12 mouse cellular contexts compared by ENCODE assay signal in genomic region chr1:137901996-137902395, GRCm38 (mm10).
DNase-seq lines count a peak whose midpoint lies in the region; ATAC-seq and TF ChIP-seq lines count a peak whose summit lies in the region.
"Had no signal": no experiment of that assay in that cellular context is flagged by ENCODE, and none has a peak within 500 bp of the region (broad histone marks: within the 10 kb centered on the region; RNA-seq: fewer than 3 reads in every experiment).

No protein-coding gene starts in this region.

- no peak for TF ChIP-seq POLR2A in myocyte (IDR thresholded peaks at IDR 0.05; ENCODE audit: insufficient read length, low read depth)

- H3K4me1 ChIP-seq in heart, postnatal 0 days (ENCODE audit: control insufficient read depth, insufficient read depth), result peaks cover 18% of the 10 kb centered on the region
- no peaks in the 10 kb centered on the region for H3K4me1 ChIP-seq in embryonic facial prominence, embryonic 11.5 days (ENCODE audit: control insufficient read depth, insufficient read depth, low read length)
- H3K4me1 ChIP-seq in hindbrain, embryonic 13.5 days (replicated peaks), result peaks cover 41% of the 10 kb centered on the region

- TF ChIP-seq EP300 in heart, postnatal 0 days (IDR thresholded peaks at IDR 0.05; ENCODE audit: low read depth), result no peak

- peaks cover 72% of the 10 kb centered on the region for H3K79me2 ChIP-seq in myocyte (ENCODE audit: control insufficient read depth, insufficient read depth)

- ATAC-seq in heart, postnatal 0 days (ENCODE audit: insufficient read depth, low read depth), result no peak
- no peak for ATAC-seq in embryonic facial prominence, embryonic 11.5 days (replicated peaks; ENCODE audit: insufficient number of reproducible peaks, low FRiP score, low TSS enrichment, low read depth)
- no peak for ATAC-seq in hindbrain, embryonic 13.5 days (ENCODE audit: low FRiP score)
- ATAC-seq: CD4-positive, CD25-positive, alpha-beta regulatory T cell, adult 4 months had no signal

- intact Hi-C loops in heart, postnatal 10 days (cut with DNase I), result loop anchor here (2.0 to 5.0 kb wide), 3 partner anchors 35 to 245 kb away; no protein-coding TSS in a partner anchor

- no peaks in the 10 kb centered on the region for H3K27me3 ChIP-seq in heart, postnatal 0 days (ENCODE audit: control insufficient read depth, insufficient read depth, low read length)
- H3K27me3 ChIP-seq in embryonic facial prominence, embryonic 11.5 days (ENCODE audit: control insufficient read depth, insufficient read depth, low read length), result no peaks in the 10 kb centered on the region
- no peaks in the 10 kb centered on the region for H3K27me3 ChIP-seq in hindbrain, embryonic 13.5 days
- H3K27me3 ChIP-seq in myocyte (ENCODE audit: control insufficient read depth, insufficient read depth, insufficient read length), result no peaks in the 10 kb centered on the region

- no peaks in the 10 kb centered on the region for H3K9me3 ChIP-seq in heart, postnatal 0 days (replicated peaks; ENCODE audit: control insufficient read depth, low read length)
- no peaks in the 10 kb centered on the region for H3K9me3 ChIP-seq in embryonic facial prominence, embryonic 11.5 days (replicated peaks; ENCODE audit: control insufficient read depth, low read length)
- no peaks in the 10 kb centered on the region for H3K9me3 ChIP-seq in hindbrain, embryonic 13.5 days

- TF ChIP-seq CTCF in heart, postnatal 0 days (IDR thresholded peaks at IDR 0.05; ENCODE audit: low read depth), result no peak

- DNase-seq in heart, postnatal 0 days (ENCODE audit: low spot score), result no peak
- no peak for DNase-seq in heart, postnatal 10 days
- DNase-seq in embryonic facial prominence, embryonic 11.5 days (ENCODE audit: low spot score), result no peak
- DNase-seq in retina, postnatal 1 day, result no peak
- no peak for DNase-seq in kidney, adult 11 months
- DNase-seq in frontal cortex, postnatal 10 days (ENCODE audit: low spot score in 2 of 2), result no peak
- DNase-seq: cerebellum, adult 9-11 months; gastrocnemius, postnatal 14 days; right cerebral cortex, postnatal 4 days had no signal

- H3ac ChIP-seq in myocyte (ENCODE audit: control insufficient read depth, insufficient read length), result no peak overlapping the region

- H3K4me2 ChIP-seq in heart, postnatal 0 days (ENCODE audit: low read depth, low read length), result peak overlapping the region; percentile 37
- H3K4me2 ChIP-seq in embryonic facial prominence, embryonic 11.5 days (ENCODE audit: low read depth, low read length), result peak overlapping the region; percentile 5; the same call in 1 of the 2 replicates
- H3K4me2 ChIP-seq in hindbrain, embryonic 13.5 days, result peak overlapping the region; percentile 56
- H3K4me2 ChIP-seq in myocyte (ENCODE audit: low read depth), result peak overlapping the region; percentile 87

- no peak overlapping the region; the same call in 1 of the 2 replicates for H3K9ac ChIP-seq in heart, postnatal 0 days (replicated peaks; ENCODE audit: low read depth, low read length)
- no peak overlapping the region for H3K9ac ChIP-seq in embryonic facial prominence, embryonic 11.5 days (replicated peaks; ENCODE audit: low read length)
- peak overlapping the region; percentile 61 for H3K9ac ChIP-seq in hindbrain, embryonic 13.5 days

- H3K27ac ChIP-seq in heart, postnatal 0 days (ENCODE audit: low read depth), result peak overlapping the region; percentile 60; the same call in 1 of the 2 replicates
- no peak overlapping the region for H3K27ac ChIP-seq in embryonic facial prominence, embryonic 11.5 days (replicated peaks; ENCODE audit: low read depth, low read length)
- peak overlapping the region; percentile 30; the same call in 1 of the 2 replicates for H3K27ac ChIP-seq in hindbrain, embryonic 13.5 days

- H3K36me3 ChIP-seq in heart, postnatal 0 days (replicated peaks; ENCODE audit: control insufficient read depth, insufficient read depth, low read length), result no peaks in the 10 kb centered on the region; the same call in 1 of the 2 replicates
- H3K36me3 ChIP-seq in embryonic facial prominence, embryonic 11.5 days (replicated peaks; ENCODE audit: control insufficient read depth, insufficient read depth, low read depth, low read length), result no peaks in the 10 kb centered on the region
- no peaks in the 10 kb centered on the region for H3K36me3 ChIP-seq in hindbrain, embryonic 13.5 days
- H3K36me3 ChIP-seq in myocyte (ENCODE audit: control insufficient read depth, insufficient read depth), result peaks cover 5% of the 10 kb centered on the region

- 58% methylated on average over 4 of the region's 4 CpGs for WGBS in heart, postnatal 0 days
- 52% methylated on average over 4 of the region's 4 CpGs for WGBS in embryonic facial prominence, embryonic 11.5 days
- WGBS in hindbrain, embryonic 13.5 days, result 35% methylated on average over 4 of the region's 4 CpGs

- peak overlapping the region; percentile 71; the same call in 1 of the 2 replicates for H3K4me3 ChIP-seq in heart, postnatal 0 days (ENCODE audit: low read depth, low read length)
- peak overlapping the region; percentile 17; the same call in 1 of the 2 replicates for H3K4me3 ChIP-seq in embryonic facial prominence, embryonic 11.5 days (ENCODE audit: low read depth, low read length)
- peak overlapping the region; percentile 77 for H3K4me3 ChIP-seq in hindbrain, embryonic 13.5 days
- no peak overlapping the region for H3K4me3 ChIP-seq in myocyte

TF ChIP-seq in myocyte, 11 proteins besides CTCF, POLR2A, EP300 and RAD21:
- no peak for TF ChIP-seq REST (IDR thresholded peaks at IDR 0.05; ENCODE audit: insufficient read depth, insufficient read length)
- no peak for TF ChIP-seq TCF3 (IDR thresholded peaks at IDR 0.05; ENCODE audit: insufficient read length, low read depth)
- no peak for TF ChIP-seq CEBPB (IDR thresholded peaks at IDR 0.05; ENCODE audit: insufficient read depth, poor library complexity, severe bottlenecking)
- TF ChIP-seq MYOG (IDR thresholded peaks at IDR 0.05; ENCODE audit: control insufficient read depth in 1 of 3, insufficient read depth in 1 of 3, insufficient read length in 2 of 3, low read depth in 2 of 3), result no peak
- no peak for TF ChIP-seq SRF (IDR thresholded peaks at IDR 0.05; ENCODE audit: control insufficient read depth, insufficient read length, low read depth)
- TF ChIP-seq POLR2AphosphoS2 (IDR thresholded peaks at IDR 0.05; ENCODE audit: insufficient read length, low read depth), result no peak
- no peak for TF ChIP-seq E2F4 (IDR thresholded peaks at IDR 0.05; ENCODE audit: insufficient read depth)
- TF ChIP-seq TCF12 (IDR thresholded peaks at IDR 0.05; ENCODE audit: insufficient read depth, poor library complexity, severe bottlenecking), result no peak
- TF ChIP-seq USF1 (IDR thresholded peaks at IDR 0.05; ENCODE audit: low read depth), result no peak
- TF ChIP-seq MYOD1 (IDR thresholded peaks at IDR 0.05; ENCODE audit: control insufficient read depth in 1 of 3, insufficient read length in 2 of 3, low read depth in 2 of 3), result no peak
- TF ChIP-seq MAX (IDR thresholded peaks at IDR 0.05; ENCODE audit: low read depth), result no peak

Comparison
In these comparisons a context has a peak if more than half of its experiments do, and no peak if none do; other contexts are left out.
1. H3K4me2 ChIP-seq: peak in every context shown above with its lines; median percentile 87 in myocyte; 56 in hindbrain, embryonic 13.5 days; 37 in heart, postnatal 0 days; 5 in embryonic facial prominence, embryonic 11.5 days.